Mouse (Mus musculus) CH12.LX (cell line): Measurements from ENCODE around the gene Slc17a6.

Experiments used
- CHD2 ChIP-seq: IDR thresholded peaks from 2 replicates; pipeline ENCODE4 v1.6.1; 2011; ENCODE audit warnings: low read length, improper control_type of control experiment
- MAFK ChIP-seq: IDR thresholded peaks from 2 replicates; pipeline ENCODE4 v1.6.1; 2011; ENCODE audit warnings: low read length, improper control_type of control experiment; ENCODE audit not compliant: insufficient replicate concordance
- MEF2A ChIP-seq: IDR thresholded peaks from 2 replicates; pipeline ENCODE4 v1.6.1; 2014; ENCODE audit warnings: low read depth, mild to moderate bottlenecking, inconsistent platforms, low read length, improper control_type of control experiment, borderline replicate concordance
- POLR2A ChIP-seq: IDR thresholded peaks from 2 replicates; pipeline ENCODE4 v1.6.1; 2011; ENCODE audit warnings: low read depth, mild to moderate bottlenecking, improper control_type of control experiment, low read length
- TBP ChIP-seq: conservative IDR thresholded peaks from 2 replicates; pipeline ENCODE4 v1.6.1; 2011; ENCODE audit warnings: low read depth, low read length, improper control_type of control experiment
- USF2 ChIP-seq: conservative IDR thresholded peaks from 2 replicates; pipeline ENCODE4 v1.6.1; 2011; ENCODE audit warnings: low read depth, low read length, improper control_type of control experiment

- TF ChIP-seq TBP (no peak), CHD2 (no peak), MAFK (no peak), USF2 (no peak), MEF2A (no peak), POLR2A (no peak)
Measured at GRCm38 (mm10) chr7:51625161-51625560, 3.4 kb downstream of the Slc17a6 start.
